ENCODE assay signal across 11 mouse cellular contexts in genomic region chr7:100124211-100124610, GRCm38 (mm10). TPM values are rescaled to one million over a fixed set of nuclear protein-coding genes. Genes with fewer than 3 reads are reported as not detected.
A peak's percentile ranks its signal among the peaks of the same experiment; 100 is the strongest.
DNase-seq lines count a peak whose midpoint lies in the region; ATAC-seq and TF ChIP-seq lines count a peak whose summit lies in the region.
"Had no signal": no experiment of that assay in that cellular context is flagged by ENCODE, and none has a peak within 500 bp of the region (broad histone marks: within the 10 kb centered on the region; RNA-seq: fewer than 3 reads in every experiment).

No protein-coding gene starts in this region.

- peaks cover 2% of the 10 kb centered on the region; the same call in 1 of the 2 replicates for H3K9me3 ChIP-seq in liver, embryonic 14.5 days (ENCODE audit: control insufficient read depth, low read length)
- H3K9me3 ChIP-seq: embryonic facial prominence, embryonic 13.5 days; limb, embryonic 12.5 days; stomach, embryonic 15.5 days had no signal

- intact Hi-C loops in gastrocnemius, postnatal 14 days (cut with DNase I; ENCODE audit: low total_unique reads), result loop anchor here (10.0 kb wide), 1 partner anchor 61 kb away; no protein-coding TSS in a partner anchor
- intact Hi-C loops in gastrocnemius, postnatal 36 days (cut with DNase I), result no loop called here

- H3K9ac ChIP-seq in liver, embryonic 14.5 days (replicated peaks), result no peak overlapping the region
- H3K9ac ChIP-seq: embryonic facial prominence, embryonic 13.5 days; limb, embryonic 12.5 days; stomach, embryonic 15.5 days had no signal

- ATAC-seq in liver, embryonic 14.5 days (ENCODE audit: insufficient read depth), result no peak
- no peak for ATAC-seq in activated CD4-positive, CD25-positive, alpha-beta regulatory T cell, adult 4 months

- H3K4me3 ChIP-seq in liver, embryonic 14.5 days (ENCODE audit: insufficient read depth in 1 of 2, low read depth in 2 of 2, low read length in 2 of 2), result no peak overlapping the region
- H3K4me3 ChIP-seq: embryonic facial prominence, embryonic 13.5 days; limb, embryonic 12.5 days; stomach, embryonic 15.5 days had no signal

- H3K27me3 ChIP-seq in liver, embryonic 14.5 days (ENCODE audit: control insufficient read depth, insufficient read depth, low read length), result no peaks in the 10 kb centered on the region
- H3K27me3 ChIP-seq in splenic B cell, adult 2 months (ENCODE audit: control insufficient read depth, insufficient read depth, low read length, poor library complexity, severe bottlenecking), result no peaks in the 10 kb centered on the region
- H3K27me3 ChIP-seq: embryonic facial prominence, embryonic 13.5 days; limb, embryonic 12.5 days; stomach, embryonic 15.5 days had no signal

- H3K36me3 ChIP-seq in liver, embryonic 14.5 days (replicated peaks; ENCODE audit: control insufficient read depth, insufficient read depth, low read depth), result peaks cover 4% of the 10 kb centered on the region
- H3K36me3 ChIP-seq in splenic B cell, adult 2 months (ENCODE audit: control insufficient read depth, insufficient read depth, low read length, poor library complexity, severe bottlenecking), result no peaks in the 10 kb centered on the region
- H3K36me3 ChIP-seq: embryonic facial prominence, embryonic 13.5 days had no signal

- peak; percentile 87 for TF ChIP-seq CTCF in liver, embryonic 14.5 days (IDR thresholded peaks at IDR 0.05; ENCODE audit: low read depth)

- H3K4me2 ChIP-seq in liver, embryonic 14.5 days (ENCODE audit: low read depth), result no peak overlapping the region
- H3K4me2 ChIP-seq: embryonic facial prominence, embryonic 13.5 days; limb, embryonic 12.5 days; stomach, embryonic 15.5 days had no signal

- peaks cover 5 to 8% of the 10 kb centered on the region in 2 experiments; a peak in 3 of 4 replicates for H3K4me1 ChIP-seq in liver, embryonic 14.5 days (replicated peaks; ENCODE audit: control insufficient read depth in 2 of 2, insufficient read depth in 2 of 2, low read length in 1 of 2)

- no peak overlapping the region for H3K27ac ChIP-seq in liver, embryonic 14.5 days
- H3K27ac ChIP-seq: embryonic facial prominence, embryonic 13.5 days; limb, embryonic 12.5 days; stomach, embryonic 15.5 days had no signal

- WGBS in liver, embryonic 14.5 days (ENCODE audit: insufficient replicate concordance), result 56% methylated on average over 2 of the region's 2 CpGs

- peak; percentile 13 for DNase-seq in gastrocnemius, postnatal 14 days
- no peak for DNase-seq in gastrocnemius, postnatal 36 days
- peak; percentile 26 for DNase-seq in right cerebral cortex, postnatal 14 days
- no peak for DNase-seq in right cerebral cortex, postnatal 36 days (ENCODE audit: low spot score in 2 of 2)
- peak; percentile 43 to 61 for DNase-seq in cerebellum, postnatal 10 days
- DNase-seq in liver, embryonic 14.5 days (ENCODE audit: low read depth in 3 of 3, low spot score in 3 of 3), result peak in 2 of 3 experiments; percentile 34 to 54
- peak; percentile 77 for DNase-seq in splenic B cell, adult 2 months (ENCODE audit: low read depth, low spot score)

- TF ChIP-seq EP300 in liver, embryonic 14.5 days (IDR thresholded peaks at IDR 0.05; ENCODE audit: low read depth), result no peak

RNA-seq across cellular contexts. Expression of gene Pold3, which starts 2.8 kb away (rescaled TPM):
- 1 to 10 TPM; 5.6 to 6.4 TPM for total RNA-seq in gastrocnemius, postnatal 14 days (2021)
- total RNA-seq in gastrocnemius, postnatal 36 days (2021), result 1 to 10 TPM; 4.8 to 6.4 TPM
- polyA plus RNA-seq in liver, embryonic 14.5 days (2012; rRNA removed), result 19.2 and 31.9 TPM in 2 replicates
- 50.8 and 51.1 TPM in 2 replicates for polyA plus RNA-seq in liver, embryonic 14.5 days (2014; fragmentation: Nextera tagmentation; extraction: Ambion mirVana)
- 10 to 100 TPM; 40.6 to 44.4 TPM for polyA plus RNA-seq in activated CD4-positive, CD25-positive, alpha-beta regulatory T cell, adult 4 months (2017; shearing (Covaris generic))

RNA-seq across cellular contexts. Expression of gene Lipt2, which starts 34.9 kb away (rescaled TPM):
- total RNA-seq in gastrocnemius, postnatal 14 days (2021), result 1 to 10 TPM; 4.7 to 5.9 TPM
- total RNA-seq in gastrocnemius, postnatal 36 days (2021), result 1 to 10 TPM; 3.6 to 4.2 TPM
- polyA plus RNA-seq in liver, embryonic 14.5 days (2012; rRNA removed), result 2.8 and 3.8 TPM in 2 replicates
- 5.3 and 5.6 TPM in 2 replicates for polyA plus RNA-seq in liver, embryonic 14.5 days (2014; fragmentation: Nextera tagmentation; extraction: Ambion mirVana)
- under 1 TPM in 1 of 2 experiments, not detected in 1; 0.56 TPM for polyA plus RNA-seq in activated CD4-positive, CD25-positive, alpha-beta regulatory T cell, adult 4 months (2017; shearing (Covaris generic))

RNA-seq across cellular contexts. Expression of gene Kcne3, which starts 52.1 kb away (rescaled TPM):
- under 1 TPM; 0.59 to 0.60 TPM for total RNA-seq in gastrocnemius, postnatal 14 days (2021)
- 1 to 10 TPM in 1 of 2 experiments, under 1 TPM in 1; 0.61 to 1.5 TPM for total RNA-seq in gastrocnemius, postnatal 36 days (2021)
- polyA plus RNA-seq in liver, embryonic 14.5 days (2012; rRNA removed), result 1.4 TPM in 2 replicates
- polyA plus RNA-seq in liver, embryonic 14.5 days (2014; fragmentation: Nextera tagmentation; extraction: Ambion mirVana), result 0.88 and 1.2 TPM in 2 replicates
- not detected for polyA plus RNA-seq in activated CD4-positive, CD25-positive, alpha-beta regulatory T cell, adult 4 months (2017; shearing (Covaris generic))

Comparison
In these comparisons a context has a peak if more than half of its experiments do, and no peak if none do; other contexts are left out.
1. DNase-seq: peak in gastrocnemius, postnatal 14 days (single experiment), right cerebral cortex, postnatal 14 days (single experiment), cerebellum, postnatal 10 days (2 of 2), liver, embryonic 14.5 days (2 of 3) and splenic B cell, adult 2 months (single experiment); none in gastrocnemius, postnatal 36 days (0 of 2) and right cerebral cortex, postnatal 36 days (0 of 2).